Mouse (Mus musculus) left cerebral cortex, postnatal 10 days (tissue): ENCODE results near the gene Tle4. TPM values are rescaled to one million over a fixed set of nuclear protein-coding genes. Genes with fewer than 3 reads are reported as not detected.

ENCODE experiments used
- DNase-seq, 2 experiments: peaks; one replicate each; pipeline ENCODE4 v3.0.0; 2021 to 2022; ENCODE audit warnings: low spot score in 2 of 2, mixed read lengths in 1 of 2; ENCODE audit errors: extremely low spot score in 1 of 2
- intact Hi-C: fragments of 180-260 bp; cut with DNase I; formaldehyde crosslinking; loops from one replicate; pipeline ENCODE4 v1.15.1; 2025
- total RNA-seq, 2 experiments: library from RNA; stranded (reverse); gene quantifications; 2 replicates each; pipeline ENCODE4 v1.2.3; 2021

The Tle4 gene
- total RNA-seq, 2 experiments from 2014 or later, result 40.6 to 46.4 TPM

GRCm38 (mm10) chr19:14545485-14545884, 52.4 kb downstream of the Tle4 start:
- DNase-seq, result no peak
- intact Hi-C loops, result no loop called here

GRCm38 (mm10) chr19:14543305-14543704, 54.5 kb downstream of the Tle4 start:
- no peak for DNase-seq
- intact Hi-C loops, result no loop called here

GRCm38 (mm10) chr19:14540678-14541077, 57.2 kb downstream of the Tle4 start:
- DNase-seq, result no peak
- intact Hi-C loops, result no loop called here

- intact Hi-C loops, result no loop called here
- no peak for DNase-seq
These were observed 61.2 kb downstream of the Tle4 start for GRCm38 (mm10) chr19:14536676-14537075.

GRCm38 (mm10) chr19:14534447-14534846, 63.4 kb downstream of the Tle4 start:
- intact Hi-C loops, result no loop called here

GRCm38 (mm10) chr19:14532861-14533260, 65.0 kb downstream of the Tle4 start:
- intact Hi-C loops, result no loop called here

More at GRCm38 (mm10) chr19:14534447-14534846, 63.4 kb downstream of the Tle4 start:
- DNase-seq, result no peak

GRCm38 (mm10) chr19:14520098-14520802, 77.6 kb downstream of the Tle4 start:
- no peak for DNase-seq
- intact Hi-C loops, result no loop called here

More at GRCm38 (mm10) chr19:14532861-14533260, 65.0 kb downstream of the Tle4 start:
- DNase-seq, result no peak

- intact Hi-C loops, result no loop called here
- no peak for DNase-seq
These were observed 78.7 kb downstream of the Tle4 start for GRCm38 (mm10) chr19:14519186-14519585.

- DNase-seq, result no peak
These were observed 79.3 kb downstream of the Tle4 start for GRCm38 (mm10) chr19:14518438-14519044.

GRCm38 (mm10) chr19:14516420-14516819, 81.4 kb downstream of the Tle4 start:
- intact Hi-C loops, result no loop called here
- DNase-seq, result no peak

More at GRCm38 (mm10) chr19:14518438-14519044, 79.3 kb downstream of the Tle4 start:
- intact Hi-C loops, result no loop called here

GRCm38 (mm10) chr19:14508819-14509218, 89.0 kb downstream of the Tle4 start:
- DNase-seq, result no peak
- intact Hi-C loops, result no loop called here

- DNase-seq, result no peak
- intact Hi-C loops, result no loop called here
These were observed 89.9 kb downstream of the Tle4 start for GRCm38 (mm10) chr19:14507911-14508310.

GRCm38 (mm10) chr19:14506875-14507670, 90.8 kb downstream of the Tle4 start:
- no peak for DNase-seq
- intact Hi-C loops, result no loop called here

- intact Hi-C loops, result no loop called here
- no peak for DNase-seq
These were observed 91.8 kb downstream of the Tle4 start for GRCm38 (mm10) chr19:14505885-14506548.

- no peak for DNase-seq
- intact Hi-C loops, result no loop called here
These were observed 92.5 kb downstream of the Tle4 start for GRCm38 (mm10) chr19:14505401-14505800.

- DNase-seq, result no peak
- intact Hi-C loops, result no loop called here
These were observed 94.0 kb downstream of the Tle4 start for GRCm38 (mm10) chr19:14503862-14504261.

GRCm38 (mm10) chr19:14502234-14502633, 95.6 kb downstream of the Tle4 start:
- DNase-seq, result no peak
- intact Hi-C loops, result no loop called here

- no peak for DNase-seq
- intact Hi-C loops, result no loop called here
These were observed 97.9 kb downstream of the Tle4 start for GRCm38 (mm10) chr19:14499835-14500425.

GRCm38 (mm10) chr19:14493047-14493446, 104.8 kb downstream of the Tle4 start:
- DNase-seq, result no peak
- intact Hi-C loops, result no loop called here
